Mouse (Mus musculus): ENCODE results near the gene Plekho1. TPM values are rescaled to one million over a fixed set of nuclear protein-coding genes. Genes with fewer than 3 reads are reported as not detected.

The Plekho1 gene
- polyA plus RNA-seq (2017; shearing (Covaris generic)) = 9.1 TPM

DNA sequence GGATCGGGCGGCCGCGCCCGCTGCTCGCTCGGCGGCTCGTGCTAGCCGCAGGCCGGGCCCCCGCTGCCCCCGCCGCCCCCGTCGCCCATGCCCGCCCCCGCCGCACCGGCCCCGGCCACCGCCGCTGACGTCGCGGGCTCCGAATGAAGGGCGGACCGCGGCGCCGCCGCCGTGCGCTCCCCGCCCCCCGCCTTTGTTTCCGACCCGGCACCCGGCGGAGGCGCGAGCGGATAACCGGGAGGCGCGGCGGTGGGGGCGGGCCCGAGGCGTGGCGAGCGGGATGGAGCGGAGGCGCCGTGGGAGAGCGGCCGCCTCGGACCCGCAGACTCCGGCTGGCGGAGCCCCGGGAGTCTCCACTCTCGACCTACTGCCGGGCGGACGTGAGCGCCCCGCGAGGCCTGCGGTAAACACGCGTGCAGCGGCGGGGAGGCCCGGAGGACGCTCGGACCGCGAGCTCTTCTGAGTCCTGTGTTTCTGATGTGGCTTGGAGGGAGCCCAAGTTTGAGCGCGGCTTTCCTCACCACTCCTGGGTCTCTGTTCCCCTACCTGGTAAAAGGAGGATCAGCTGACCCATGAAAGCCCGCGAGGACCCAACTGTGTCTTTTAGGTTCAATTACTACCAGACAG is at the start of gene Plekho1:
Gene Plekho1 (minus strand): TSS at position 200 of the 627 bp plus-strand sequence.

Other genes starting within 250 kb of the Plekho1 start
- gene Tars2, start 235.8 kb downstream of the Plekho1 start, polyA plus RNA-seq (2017; shearing (Covaris generic)) = 90.1 TPM
- 30.2 TPM for gene Rprd2, start 177.1 kb downstream of the Plekho1 start, polyA plus RNA-seq (2017; shearing (Covaris generic))
- gene Prpf3, start 140.1 kb downstream of the Plekho1 start, polyA plus RNA-seq (2017; shearing (Covaris generic)) = 58.7 TPM
- 216 TPM for gene Mrps21, start 124.5 kb downstream of the Plekho1 start, polyA plus RNA-seq (2017; shearing (Covaris generic))
- 5.8 TPM for gene Ciart, start 113.8 kb downstream of the Plekho1 start, polyA plus RNA-seq (2017; shearing (Covaris generic))
- not detected for gene BC028528, start 104.0 kb downstream of the Plekho1 start, polyA plus RNA-seq (2017; shearing (Covaris generic))
- 63.2 TPM for gene Aph1a, start 102.0 kb downstream of the Plekho1 start, polyA plus RNA-seq (2017; shearing (Covaris generic))
- gene Car14, start 91.3 kb downstream of the Plekho1 start, polyA plus RNA-seq (2017; shearing (Covaris generic)) = not detected
- gene Anp32e, start 66.8 kb downstream of the Plekho1 start, polyA plus RNA-seq (2017; shearing (Covaris generic)) = 197 TPM
- gene Vps45, start 62.5 kb upstream of the Plekho1 start, polyA plus RNA-seq (2017; shearing (Covaris generic)) = 28.6 TPM
- 19.7 TPM for gene Otud7b, start 108.5 kb upstream of the Plekho1 start, polyA plus RNA-seq (2017; shearing (Covaris generic))
- 3.7 TPM for gene Mtmr11, start 166.0 kb upstream of the Plekho1 start, polyA plus RNA-seq (2017; shearing (Covaris generic))
- gene Sf3b4, start 176.3 kb upstream of the Plekho1 start, polyA plus RNA-seq (2017; shearing (Covaris generic)) = 140 TPM
- 3.5 TPM for gene Sv2a, start 185.2 kb upstream of the Plekho1 start, polyA plus RNA-seq (2017; shearing (Covaris generic))
- gene Bola1, start 223.7 kb upstream of the Plekho1 start, polyA plus RNA-seq (2017; shearing (Covaris generic)) = 32.6 TPM
- gene Hist2h2ab, start 223.9 kb upstream of the Plekho1 start, polyA plus RNA-seq (2017; shearing (Covaris generic)) = 0.95 TPM
- 9.2 TPM for gene Hist2h2ac, start 224.9 kb upstream of the Plekho1 start, polyA plus RNA-seq (2017; shearing (Covaris generic))
- 4.6 TPM for gene Hist2h2be, start 225.1 kb upstream of the Plekho1 start, polyA plus RNA-seq (2017; shearing (Covaris generic))
- gene Hist2h3c2, start 243.1 kb upstream of the Plekho1 start, polyA plus RNA-seq (2017; shearing (Covaris generic)) = 0.77 TPM
- 73.7 TPM for gene Hist2h2aa2, start 244.3 kb upstream of the Plekho1 start, polyA plus RNA-seq (2017; shearing (Covaris generic))
- not detected for gene Hist2h2aa1, start 249.5 kb upstream of the Plekho1 start, polyA plus RNA-seq (2017; shearing (Covaris generic))

Measured in CD4-positive, CD25-positive, alpha-beta regulatory T cell (primary cell).